Mouse (Mus musculus) limb, embryonic 10.5 days (tissue): ENCODE data around the gene Bpifb4. TPM values are rescaled to one million over a fixed set of nuclear protein-coding genes. Genes with fewer than 3 reads are reported as not detected.

Source experiments
- DNase-seq: peaks from one replicate; pipeline ENCODE4 v3.0.0-alpha.2; 2017; ENCODE audit warnings: low spot score
- H3K27ac ChIP-seq: fragments of 300-500 bp; sonication (generic); 2 replicates; pipeline ENCODE4 v1.5.1; 2016; ENCODE audit warnings: mild to moderate bottlenecking
- H3K27me3 ChIP-seq: fragments of 300-500 bp; sonication (generic); 2 replicates; pipeline ENCODE4 v1.6.1; 2016; ENCODE audit warnings: low read depth, mild to moderate bottlenecking; ENCODE audit not compliant: poor library complexity, severe bottlenecking
- H3K36me3 ChIP-seq: fragments of 300-500 bp; sonication (generic); 2 replicates; pipeline ENCODE4 v1.6.1; 2016; ENCODE audit warnings: mild to moderate bottlenecking, moderate library complexity
- H3K4me1 ChIP-seq: fragments of 300-500 bp; sonication (generic); 2 replicates; pipeline ENCODE4 v1.6.1; 2016
- H3K4me3 ChIP-seq: fragments of 300-500 bp; sonication (generic); 2 replicates; pipeline ENCODE4 v1.5.1; 2016; ENCODE audit warnings: mild to moderate bottlenecking, moderate library complexity
- H3K9me3 ChIP-seq: fragments of 300-500 bp; sonication (generic); replicated peaks from 2 replicates; pipeline ENCODE4 v1.6.1; 2016; ENCODE audit warnings: mild to moderate bottlenecking
- WGBS: fragments of 180-500 bp; shearing (Covaris S2); methylation state at CpG from one replicate; pipeline ENCODE4 v1.1.7; 2016; 5-methylcytosine and 5-hydroxymethylcytosine counted together
- polyA plus RNA-seq: library from polyadenylated mRNA; unstranded; fragments of >200 nt; fragmentation: Nextera tagmentation; extraction: Ambion mirVana; gene quantifications from 2 replicates; pipeline ENCODE4 v1.2.1, GENCODE M21; 2016

Bpifb4 gene
- polyA plus RNA-seq, 1 experiment from 2014 or later: not detected

- no peaks in the 10 kb centered on the region for H3K4me1 ChIP-seq
- no peaks in the 10 kb centered on the region for H3K27me3 ChIP-seq
- 27% methylated on average over 6 of the region's 6 CpGs for WGBS
- DNase-seq: peak; percentile 71
- no peaks in the 10 kb centered on the region for H3K9me3 ChIP-seq
- no peaks in the 10 kb centered on the region for H3K36me3 ChIP-seq
- H3K27ac ChIP-seq: no peak overlapping the region
- no peak overlapping the region for H3K4me3 ChIP-seq
Measured at GRCm38 (mm10) chr2:153952897-153953296, 14.9 kb downstream of the Bpifb4 start.

GRCm38 (mm10) chr2:153953836-153954235, 15.8 kb downstream of the Bpifb4 start:
- 0 out of 2 replicates have a peak overlapping the region, but pooled peaks have one; percentile 8 for H3K4me3 ChIP-seq
- H3K36me3 ChIP-seq: no peaks in the 10 kb centered on the region
- no peaks in the 10 kb centered on the region for H3K27me3 ChIP-seq
- WGBS: 9% methylated on average over 6 of the region's 6 CpGs
- no peaks in the 10 kb centered on the region for H3K9me3 ChIP-seq
- no peaks in the 10 kb centered on the region for H3K4me1 ChIP-seq
- peak; percentile 71 for DNase-seq
- H3K27ac ChIP-seq: no peak overlapping the region

- Histone ChIP-seq H3K27ac (no peak overlapping the region), H3K9me3 (no peaks in the 10 kb centered on the region), H3K4me3 (no peak overlapping the region), H3K4me1 (no peaks in the 10 kb centered on the region), H3K36me3 (no peaks in the 10 kb centered on the region), H3K27me3 (no peaks in the 10 kb centered on the region)
- 75% methylated on average over 4 of the region's 4 CpGs for WGBS
- no peak for DNase-seq
Measured at GRCm38 (mm10) chr2:153962821-153963331, 24.9 kb downstream of the Bpifb4 start.

- Histone ChIP-seq H3K4me1 (no peaks in the 10 kb centered on the region), H3K9me3 (no peaks in the 10 kb centered on the region), H3K27ac (no peak overlapping the region), H3K4me3 (no peak overlapping the region), H3K27me3 (no peaks in the 10 kb centered on the region), H3K36me3 (no peaks in the 10 kb centered on the region)
- 90% methylated on average over 1 of the region's 1 CpGs for WGBS
- DNase-seq: no peak
Measured at GRCm38 (mm10) chr2:153963334-153963733, 25.3 kb downstream of the Bpifb4 start.

- Histone ChIP-seq H3K4me3 (no peak overlapping the region), H3K9me3 (no peaks in the 10 kb centered on the region), H3K4me1 (no peaks in the 10 kb centered on the region), H3K36me3 (no peaks in the 10 kb centered on the region), H3K27ac (no peak overlapping the region), H3K27me3 (no peaks in the 10 kb centered on the region)
- no peak for DNase-seq
- 86% methylated on average over 5 of the region's 5 CpGs for WGBS
Measured at GRCm38 (mm10) chr2:153970221-153970620, 32.2 kb downstream of the Bpifb4 start.

GRCm38 (mm10) chr2:153974582-153974981, 36.6 kb downstream of the Bpifb4 start, which contains the start of gene Bpifa6:
Gene Bpifa6 (plus strand): TSS chr2:153974945.
- no peak within 1 kb of the TSS for H3K27ac ChIP-seq
- no peaks in the 10 kb centered on the region for H3K9me3 ChIP-seq
- H3K27me3 ChIP-seq: no peaks in the 10 kb centered on the region
- DNase-seq: no peak
- 79% methylated on average over 5 of the region's 5 CpGs for WGBS
- H3K36me3 ChIP-seq: no peaks in the 10 kb centered on the region
- no peaks in the 10 kb centered on the region for H3K4me1 ChIP-seq
- H3K4me3 ChIP-seq: no peak within 1 kb of the TSS

- no peak overlapping the region for H3K4me3 ChIP-seq
- H3K4me1 ChIP-seq: no peaks in the 10 kb centered on the region
- no peaks in the 10 kb centered on the region for H3K27me3 ChIP-seq
- H3K9me3 ChIP-seq: no peaks in the 10 kb centered on the region
- DNase-seq: peak; percentile 81
- H3K27ac ChIP-seq: no peak overlapping the region
- WGBS: 11% methylated on average over 7 of the region's 7 CpGs
- H3K36me3 ChIP-seq: no peaks in the 10 kb centered on the region
Measured at GRCm38 (mm10) chr2:153995770-153996169, 57.8 kb downstream of the Bpifb4 start.

- Histone ChIP-seq H3K36me3 (no peaks in the 10 kb centered on the region), H3K27me3 (no peaks in the 10 kb centered on the region), H3K4me3 (no peak overlapping the region), H3K9me3 (no peaks in the 10 kb centered on the region), H3K27ac (no peak overlapping the region), H3K4me1 (no peaks in the 10 kb centered on the region)
- whole genome bisulfite sequencing: 85% methylated on average over 3 of the region's 3 CpGs
- DNase-seq: no peak
Measured at GRCm38 (mm10) chr2:154000501-154000900, 62.5 kb downstream of the Bpifb4 start.

GRCm38 (mm10) chr2:154001056-154001455, 63.0 kb downstream of the Bpifb4 start:
- no peak for DNase-seq
- no peak overlapping the region for H3K27ac ChIP-seq
- no peaks in the 10 kb centered on the region for H3K9me3 ChIP-seq
- H3K27me3 ChIP-seq: no peaks in the 10 kb centered on the region
- H3K4me1 ChIP-seq: no peaks in the 10 kb centered on the region
- no peak overlapping the region for H3K4me3 ChIP-seq
- H3K36me3 ChIP-seq: no peaks in the 10 kb centered on the region

- no peaks in the 10 kb centered on the region for H3K27me3 ChIP-seq
- no peaks in the 10 kb centered on the region for H3K9me3 ChIP-seq
- no peaks in the 10 kb centered on the region for H3K36me3 ChIP-seq
- no peak overlapping the region for H3K27ac ChIP-seq
- H3K4me1 ChIP-seq: no peaks in the 10 kb centered on the region
- no peak overlapping the region for H3K4me3 ChIP-seq
- DNase-seq: no peak
- WGBS: 86% methylated on average over 1 of the region's 1 CpGs
Measured at GRCm38 (mm10) chr2:154004456-154004855, 66.4 kb downstream of the Bpifb4 start.

GRCm38 (mm10) chr2:154005094-154005493, 67.1 kb downstream of the Bpifb4 start:
- H3K27me3 ChIP-seq: no peaks in the 10 kb centered on the region
- 85% methylated on average over 1 of the region's 1 CpGs for WGBS
- no peak for DNase-seq
- H3K36me3 ChIP-seq: no peaks in the 10 kb centered on the region
- H3K4me1 ChIP-seq: no peaks in the 10 kb centered on the region
- H3K9me3 ChIP-seq: no peaks in the 10 kb centered on the region
- H3K4me3 ChIP-seq: no peak overlapping the region
- H3K27ac ChIP-seq: no peak overlapping the region

- H3K36me3 ChIP-seq: no peaks in the 10 kb centered on the region
- H3K4me1 ChIP-seq: no peaks in the 10 kb centered on the region
- H3K4me3 ChIP-seq: no peak overlapping the region
- WGBS: 91% methylated on average over 4 of the region's 4 CpGs
- no peaks in the 10 kb centered on the region for H3K9me3 ChIP-seq
- no peak overlapping the region for H3K27ac ChIP-seq
- DNase-seq: no peak
- no peaks in the 10 kb centered on the region for H3K27me3 ChIP-seq
Measured at GRCm38 (mm10) chr2:154005734-154006133, 67.7 kb downstream of the Bpifb4 start.

GRCm38 (mm10) chr2:154006331-154006730, 68.3 kb downstream of the Bpifb4 start:
- H3K4me3 ChIP-seq: no peak overlapping the region
- no peak for DNase-seq
- no peaks in the 10 kb centered on the region for H3K9me3 ChIP-seq
- H3K36me3 ChIP-seq: no peaks in the 10 kb centered on the region
- H3K27ac ChIP-seq: no peak overlapping the region
- no peaks in the 10 kb centered on the region for H3K4me1 ChIP-seq
- no peaks in the 10 kb centered on the region for H3K27me3 ChIP-seq
- WGBS: 87% methylated on average over 2 of the region's 2 CpGs

GRCm38 (mm10) chr2:154007381-154007780, 69.4 kb downstream of the Bpifb4 start:
- Histone ChIP-seq H3K9me3 (no peaks in the 10 kb centered on the region), H3K4me3 (no peak overlapping the region), H3K27me3 (no peaks in the 10 kb centered on the region), H3K36me3 (no peaks in the 10 kb centered on the region), H3K4me1 (no peaks in the 10 kb centered on the region), H3K27ac (no peak overlapping the region)
- DNase-seq: no peak
- 84% methylated on average over 1 of the region's 1 CpGs for whole genome bisulfite sequencing
